Mouse (Mus musculus): Measurements from ENCODE around the gene Pcsk5. TPM values are rescaled to one million over a fixed set of nuclear protein-coding genes. Genes with fewer than 3 reads are reported as not detected.

The Pcsk5 gene
- total and polyA plus RNA-seq, 3 experiments: not detected

DNA sequence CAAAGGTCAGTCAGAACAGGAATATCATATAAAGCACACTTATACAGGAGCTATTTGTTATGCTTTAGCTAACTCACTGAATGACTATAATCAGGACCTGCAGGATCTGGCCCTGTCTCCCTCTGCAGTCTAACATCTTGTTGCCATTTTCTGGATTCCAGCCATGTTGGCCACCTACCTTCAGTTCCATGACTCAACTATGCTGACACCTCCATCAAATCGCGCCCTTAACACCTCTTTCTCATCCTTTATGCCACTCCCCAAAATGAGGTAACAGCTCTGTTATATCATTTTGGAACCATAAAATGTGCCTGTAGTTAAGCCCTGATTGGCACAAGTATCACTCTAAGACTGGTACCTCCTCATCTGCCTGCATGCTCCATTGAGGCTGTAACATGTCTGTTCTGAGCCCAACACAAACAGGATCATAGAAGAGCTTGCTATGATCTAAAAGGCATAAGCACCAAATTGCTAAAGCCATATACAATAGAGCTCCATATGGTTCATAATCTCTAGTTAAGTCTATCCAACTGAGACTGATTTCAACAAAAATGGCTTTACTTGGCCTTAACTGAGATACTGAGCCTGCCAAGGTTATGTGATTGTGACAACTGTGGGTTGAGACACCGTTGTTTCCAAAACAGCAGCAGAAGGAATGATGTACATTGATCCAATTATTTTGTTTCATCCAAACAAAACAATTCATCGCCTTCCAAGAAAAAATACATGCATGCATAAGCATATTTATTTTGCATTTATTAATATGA is 37.8 kb downstream of the Pcsk5 start:
- Histone ChIP-seq H3K9ac (ENCODE audit: insufficient read depth, low read depth) (no peak overlapping the region), H3K4me2 (ENCODE audit: insufficient read depth, low read depth, poor library complexity, severe bottlenecking) (no peak overlapping the region), H3K27me3 (replicated peaks) (no peaks in the 10 kb centered on the region), H3K4me1 (ENCODE audit: control insufficient read depth in 1 of 2, insufficient read depth in 2 of 2) (no peaks in the 10 kb centered on the region), H3K4me3 (replicated peaks in 1 of 3; ENCODE audit: low read depth in 2 of 3, low read length in 2 of 3, poor library complexity in 1 of 3) (no peak overlapping the region), H3K79me2 (replicated peaks; ENCODE audit: control insufficient read depth, extremely low read depth, insufficient read depth, poor library complexity, severe bottlenecking) (no peaks in the 10 kb centered on the region), H3K9me3 (replicated peaks; ENCODE audit: low read length) (no peaks in the 10 kb centered on the region), H3K27ac (ENCODE audit: insufficient read depth, low read depth) (no peak overlapping the region), H3K36me3 (replicated peaks in 1 of 2; ENCODE audit: control insufficient read depth in 1 of 2, insufficient read depth in 1 of 2, low read length in 1 of 2) (no peaks in the 10 kb centered on the region)
- in situ Hi-C loops (cut with MboI; ENCODE audit: low pct_ligation_motif_present, low pct_unique_long_range_greater_than_20kb, low sequenced_read_pairs): no loop called here
- TF ChIP-seq MXI1 (IDR thresholded peaks at IDR 0.05; ENCODE audit: low read depth, low read length): no peak
- TF ChIP-seq JUND (conservative IDR thresholded peaks at IDR 0.05; ENCODE audit: low read depth, low read length): no peak
- TF ChIP-seq ELF1 (IDR thresholded peaks at IDR 0.05; ENCODE audit: low read depth, low read length): no peak
- no peak for TF ChIP-seq JUN (IDR thresholded peaks at IDR 0.05; ENCODE audit: insufficient read depth, low read depth, low read length)
- no peak for TF ChIP-seq POLR2AphosphoS2 (IDR thresholded peaks at IDR 0.05; ENCODE audit: low read depth, low read length)
- TF ChIP-seq NELFE (IDR thresholded peaks at IDR 0.05; ENCODE audit: low read depth, low read length): no peak
- no peak for TF ChIP-seq CHD2 (IDR thresholded peaks at IDR 0.05; ENCODE audit: low read length)
- no peak for TF ChIP-seq USF2 (conservative IDR thresholded peaks at IDR 0.05; ENCODE audit: low read depth, low read length)
- DNase-seq (ENCODE audit: extremely low read depth): no peak
- dilution Hi-C loops (cut with MboI; ENCODE audit: extremely low pct_ligation_motif_present, extremely low pct_unique_long_range_greater_than_20kb, low sequenced_read_pairs): no loop called here

GRCm38 (mm10) chr19:17793457-17793856 is 44.0 kb downstream of the Pcsk5 start:
- Histone ChIP-seq H3K4me1 (ENCODE audit: control insufficient read depth in 1 of 2, insufficient read depth in 2 of 2) (no peaks in the 10 kb centered on the region), H3K9me3 (replicated peaks; ENCODE audit: low read length) (no peaks in the 10 kb centered on the region), H3K27me3 (replicated peaks) (no peaks in the 10 kb centered on the region), H3K79me2 (replicated peaks; ENCODE audit: control insufficient read depth, extremely low read depth, insufficient read depth, poor library complexity, severe bottlenecking) (no peaks in the 10 kb centered on the region), H3K4me3 (replicated peaks in 1 of 3; ENCODE audit: low read depth in 2 of 3, low read length in 2 of 3, poor library complexity in 1 of 3) (no peak overlapping the region), H3K9ac (ENCODE audit: insufficient read depth, low read depth) (no peak overlapping the region), H3K36me3 (replicated peaks in 1 of 2; ENCODE audit: control insufficient read depth in 1 of 2, insufficient read depth in 1 of 2, low read length in 1 of 2) (no peaks in the 10 kb centered on the region), H3K27ac (ENCODE audit: insufficient read depth, low read depth) (no peak overlapping the region), H3K4me2 (ENCODE audit: insufficient read depth, low read depth, poor library complexity, severe bottlenecking) (no peak overlapping the region)
- TF ChIP-seq ELF1 (IDR thresholded peaks at IDR 0.05; ENCODE audit: low read depth, low read length) (no peak), MYC (IDR thresholded peaks at IDR 0.05; ENCODE audit: low read depth, low read length) (no peak), JUND (conservative IDR thresholded peaks at IDR 0.05; ENCODE audit: low read depth, low read length) (no peak), ETS1 (conservative IDR thresholded peaks at IDR 0.05; ENCODE audit: low read depth, low read length) (no peak), ZC3H11A (IDR thresholded peaks at IDR 0.05; ENCODE audit: low read depth, low read length) (no peak)
- no peak for DNase-seq (ENCODE audit: extremely low read depth)
- in situ Hi-C loops (cut with MboI; ENCODE audit: low pct_ligation_motif_present, low pct_unique_long_range_greater_than_20kb, low sequenced_read_pairs) (no loop called here), dilution Hi-C loops (cut with MboI; ENCODE audit: extremely low pct_ligation_motif_present, extremely low pct_unique_long_range_greater_than_20kb, low sequenced_read_pairs) (no loop called here)

GRCm38 (mm10) chr19:17791485-17792052 is 45.9 kb downstream of the Pcsk5 start:
- in situ Hi-C loops (cut with MboI; ENCODE audit: low pct_ligation_motif_present, low pct_unique_long_range_greater_than_20kb, low sequenced_read_pairs): no loop called here
- Histone ChIP-seq H3K4me1 (ENCODE audit: control insufficient read depth in 1 of 2, insufficient read depth in 2 of 2) (no peaks in the 10 kb centered on the region), H3K27ac (ENCODE audit: insufficient read depth, low read depth) (no peak overlapping the region), H3K9ac (ENCODE audit: insufficient read depth, low read depth) (no peak overlapping the region), H3K4me2 (ENCODE audit: insufficient read depth, low read depth, poor library complexity, severe bottlenecking) (no peak overlapping the region), H3K9me3 (replicated peaks; ENCODE audit: low read length) (no peaks in the 10 kb centered on the region), H3K36me3 (replicated peaks in 1 of 2; ENCODE audit: control insufficient read depth in 1 of 2, insufficient read depth in 1 of 2, low read length in 1 of 2) (no peaks in the 10 kb centered on the region), H3K79me2 (replicated peaks; ENCODE audit: control insufficient read depth, extremely low read depth, insufficient read depth, poor library complexity, severe bottlenecking) (no peaks in the 10 kb centered on the region), H3K4me3 (replicated peaks in 1 of 3; ENCODE audit: low read depth in 2 of 3, low read length in 2 of 3, poor library complexity in 1 of 3) (no peak overlapping the region), H3K27me3 (replicated peaks) (no peaks in the 10 kb centered on the region)
- TF ChIP-seq MAFK (IDR thresholded peaks at IDR 0.05; ENCODE audit: insufficient replicate concordance, low read length): no peak
- no peak for TF ChIP-seq CTCF (conservative IDR thresholded peaks at IDR 0.05 in 1 of 2, IDR thresholded peaks at IDR 0.05 in 1 of 2; ENCODE audit: low read depth in 2 of 2, low read length in 2 of 2)
- no peak for TF ChIP-seq MYC (IDR thresholded peaks at IDR 0.05; ENCODE audit: low read depth, low read length)
- TF ChIP-seq CHD2 (IDR thresholded peaks at IDR 0.05; ENCODE audit: low read length): no peak
- TF ChIP-seq E2F4 (IDR thresholded peaks at IDR 0.05; ENCODE audit: insufficient replicate concordance, low read depth, low read length): no peak
- TF ChIP-seq BHLHE40 (IDR thresholded peaks at IDR 0.05; ENCODE audit: low read depth, low read length): no peak
- TF ChIP-seq MEF2A (IDR thresholded peaks at IDR 0.05; ENCODE audit: borderline replicate concordance, low read depth, low read length): no peak
- no peak for TF ChIP-seq IRF4 (IDR thresholded peaks at IDR 0.05; ENCODE audit: low read depth, low read length)
- TF ChIP-seq CHD1 (IDR thresholded peaks at IDR 0.05; ENCODE audit: low read depth, low read length): no peak
- TF ChIP-seq POLR2A (IDR thresholded peaks at IDR 0.05; ENCODE audit: low read depth, low read length): no peak
- TF ChIP-seq EP300 (IDR thresholded peaks at IDR 0.05; ENCODE audit: low read length): no peak
- TF ChIP-seq TCF12 (IDR thresholded peaks at IDR 0.05; ENCODE audit: low read depth, low read length): no peak
- no peak for TF ChIP-seq USF1 (IDR thresholded peaks at IDR 0.05; ENCODE audit: low read depth, low read length)
- DNase-seq (ENCODE audit: extremely low read depth): no peak
- dilution Hi-C loops (cut with MboI; ENCODE audit: extremely low pct_ligation_motif_present, extremely low pct_unique_long_range_greater_than_20kb, low sequenced_read_pairs): no loop called here
